Mouse (Mus musculus) embryonic facial prominence, embryonic 13.5 days (tissue): ENCODE measurements around the gene Tmub2. TPM values are rescaled to one million over a fixed set of nuclear protein-coding genes. Genes with fewer than 3 reads are reported as not detected.

Experiments
- ATAC-seq: fragments of 200-750 bp; cut with Nextera tagmentation; 2 replicates; pipeline ENCODE4 v1.8.0; 2017; ENCODE audit warnings: low read depth; ENCODE audit not compliant: insufficient number of reproducible peaks, insufficient read depth, low FRiP score, low TSS enrichment
- H3K27ac ChIP-seq: fragments of 300-500 bp; sonication (generic); 2 replicates; pipeline ENCODE4 v1.5.1; 2015; ENCODE audit warnings: moderate library complexity, mild to moderate bottlenecking, inconsistent platforms
- H3K27me3 ChIP-seq: fragments of 300-500 bp; sonication (generic); 2 replicates; pipeline ENCODE4 v1.6.1; 2015; ENCODE audit warnings: mild to moderate bottlenecking, inconsistent platforms
- H3K36me3 ChIP-seq: fragments of 300-500 bp; sonication (generic); 2 replicates; pipeline ENCODE4 v1.6.1; 2015; ENCODE audit warnings: mild to moderate bottlenecking, inconsistent platforms
- H3K4me1 ChIP-seq: fragments of 300-500 bp; sonication (generic); 2 replicates; pipeline ENCODE4 v1.6.1; 2015; ENCODE audit warnings: inconsistent platforms
- H3K4me2 ChIP-seq: fragments of 300-500 bp; sonication (generic); 2 replicates; pipeline ENCODE4 v1.6.1; 2015; ENCODE audit warnings: moderate library complexity, mild to moderate bottlenecking, inconsistent platforms
- H3K4me3 ChIP-seq: fragments of 300-500 bp; sonication (generic); 2 replicates; pipeline ENCODE4 v1.5.1; 2015; ENCODE audit warnings: mild to moderate bottlenecking, inconsistent platforms
- H3K9ac ChIP-seq: fragments of 300-500 bp; sonication (generic); 2 replicates; pipeline ENCODE4 v1.6.1; 2015; ENCODE audit warnings: mild to moderate bottlenecking, inconsistent platforms
- H3K9me3 ChIP-seq: fragments of 300-500 bp; sonication (generic); 2 replicates; pipeline ENCODE4 v1.6.1; 2016; ENCODE audit warnings: inconsistent platforms
- WGBS: fragments of 180-500 bp; shearing (Covaris S2); methylation state at CpG from one replicate; pipeline ENCODE4 v1.1.7; 2015; ENCODE audit warnings: mixed read lengths; 5-methylcytosine and 5-hydroxymethylcytosine counted together
- polyA plus RNA-seq: library from polyadenylated mRNA; unstranded; fragments of >200 nt; fragmentation: Nextera tagmentation; extraction: Ambion mirVana; gene quantifications from 2 replicates; pipeline ENCODE4 v1.2.1, GENCODE M21; 2015

Gene Tmub2
- polyA plus RNA-seq, 1 experiment from 2014 or later, result 51.8 TPM

GRCm38 (mm10) chr11:102295598-102296471, 11.1 kb downstream of the Tmub2 start:
- H3K4me3 ChIP-seq, result peak overlapping the region; percentile 85
- ATAC-seq, result peak; percentile 1; the same call in 1 of the 2 replicates
- H3K9me3 ChIP-seq, result no peaks in the 10 kb centered on the region

GRCm38 (mm10) chr11:102296491-102297472, 12.1 kb downstream of the Tmub2 start, which contains the start of gene Atxn7l3:
Atxn7l3 (minus strand) TSS chr11:102296631.
- peak; percentile 93 for ATAC-seq
- Histone ChIP-seq H3K9ac (peak within 1 kb of the TSS; percentile 95), H3K27me3 (no peaks in the 10 kb centered on the region), H3K4me3 (peak within 1 kb of the TSS; percentile 85), H3K36me3 (peaks cover 27% of the 10 kb centered on the region), H3K27ac (peak within 1 kb of the TSS; percentile 99), H3K9me3 (no peaks in the 10 kb centered on the region), H3K4me2 (peak within 1 kb of the TSS; percentile 88), H3K4me1 (peaks cover 23% of the 10 kb centered on the region)
- WGBS, result 0% methylated on average over 60 of the region's 125 CpGs

More at GRCm38 (mm10) chr11:102295598-102296471, 11.1 kb downstream of the Tmub2 start:
- H3K27me3 ChIP-seq, result no peaks in the 10 kb centered on the region
- 1% methylated on average over 47 of the region's 73 CpGs for WGBS
- H3K27ac ChIP-seq, result peak overlapping the region; percentile 99
- H3K4me1 ChIP-seq, result peaks cover 26% of the 10 kb centered on the region
- H3K4me2 ChIP-seq, result peak overlapping the region; percentile 88
- H3K36me3 ChIP-seq, result peaks cover 36% of the 10 kb centered on the region
- peak overlapping the region; percentile 95 for H3K9ac ChIP-seq

GRCm38 (mm10) chr11:102297577-102298556, 13.1 kb downstream of the Tmub2 start:
- H3K9ac ChIP-seq, result peak overlapping the region; percentile 95
- H3K9me3 ChIP-seq, result no peaks in the 10 kb centered on the region
- H3K36me3 ChIP-seq, result peaks cover 16% of the 10 kb centered on the region
- WGBS, result 27% methylated on average over 27 of the region's 27 CpGs
- ATAC-seq, result peak; percentile 15; the same call in 1 of the 2 replicates
- H3K4me2 ChIP-seq, result peak overlapping the region; percentile 88
- H3K27ac ChIP-seq, result peak overlapping the region; percentile 99
- peaks cover 23% of the 10 kb centered on the region for H3K4me1 ChIP-seq
- H3K4me3 ChIP-seq, result peak overlapping the region; percentile 85
- H3K27me3 ChIP-seq, result no peaks in the 10 kb centered on the region

- WGBS, result 11% methylated on average over 1 of the region's 1 CpGs
- H3K4me1 ChIP-seq, result peaks cover 13% of the 10 kb centered on the region
- H3K36me3 ChIP-seq, result no peaks in the 10 kb centered on the region
- H3K27me3 ChIP-seq, result no peaks in the 10 kb centered on the region
- H3K4me2 ChIP-seq, result no peak overlapping the region
- H3K27ac ChIP-seq, result no peak overlapping the region
- H3K9ac ChIP-seq, result no peak overlapping the region
- no peak overlapping the region for H3K4me3 ChIP-seq
- H3K9me3 ChIP-seq, result no peaks in the 10 kb centered on the region
- ATAC-seq, result no peak
These were observed 15.1 kb downstream of the Tmub2 start for GRCm38 (mm10) chr11:102299839-102300238.

- peaks cover 25% of the 10 kb centered on the region for H3K36me3 ChIP-seq
- no peak overlapping the region for H3K4me3 ChIP-seq
- no peak overlapping the region for H3K4me2 ChIP-seq
- no peaks in the 10 kb centered on the region for H3K9me3 ChIP-seq
- H3K9ac ChIP-seq, result no peak overlapping the region
- no peak for ATAC-seq
- 46% methylated on average over 2 of the region's 2 CpGs for WGBS
- no peak overlapping the region for H3K27ac ChIP-seq
- no peaks in the 10 kb centered on the region for H3K27me3 ChIP-seq
- H3K4me1 ChIP-seq, result peaks cover 6% of the 10 kb centered on the region
These were observed 19.4 kb downstream of the Tmub2 start for GRCm38 (mm10) chr11:102304141-102304540.

- Histone ChIP-seq H3K27ac (no peak overlapping the region), H3K9ac (no peak overlapping the region), H3K4me3 (no peak overlapping the region), H3K36me3 (peaks cover 35% of the 10 kb centered on the region), H3K4me1 (peaks cover 18% of the 10 kb centered on the region), H3K27me3 (no peaks in the 10 kb centered on the region), H3K9me3 (no peaks in the 10 kb centered on the region), H3K4me2 (no peak overlapping the region)
- 49% methylated on average over 3 of the region's 3 CpGs for WGBS
- ATAC-seq, result no peak
These were observed 20.6 kb downstream of the Tmub2 start for GRCm38 (mm10) chr11:102305359-102305758.

- Histone ChIP-seq H3K4me2 (no peak overlapping the region), H3K4me3 (no peak overlapping the region), H3K27ac (no peak overlapping the region), H3K36me3 (peaks cover 63% of the 10 kb centered on the region), H3K4me1 (peaks cover 31% of the 10 kb centered on the region), H3K9ac (no peak overlapping the region), H3K27me3 (no peaks in the 10 kb centered on the region), H3K9me3 (no peaks in the 10 kb centered on the region)
- no peak for ATAC-seq
- 86% methylated on average over 9 of the region's 9 CpGs for WGBS
These were observed 23.4 kb downstream of the Tmub2 start for GRCm38 (mm10) chr11:102308104-102308503.

GRCm38 (mm10) chr11:102308979-102309378, 24.2 kb downstream of the Tmub2 start:
- peak; percentile 86 for ATAC-seq
- Histone ChIP-seq H3K9me3 (no peaks in the 10 kb centered on the region), H3K4me3 (peak overlapping the region; percentile 43), H3K27ac (peak overlapping the region; percentile 81), H3K4me2 (peak overlapping the region; percentile 63), H3K9ac (peak overlapping the region; percentile 63), H3K4me1 (peaks cover 31% of the 10 kb centered on the region), H3K36me3 (peaks cover 71% of the 10 kb centered on the region), H3K27me3 (no peaks in the 10 kb centered on the region)
- under 1% methylated on average over 27 of the region's 27 CpGs for WGBS

GRCm38 (mm10) chr11:102309821-102310617, 25.3 kb downstream of the Tmub2 start:
- Histone ChIP-seq H3K36me3 (peaks cover 82% of the 10 kb centered on the region), H3K9me3 (no peaks in the 10 kb centered on the region), H3K4me3 (peak overlapping the region; percentile 43), H3K4me2 (peak overlapping the region; percentile 63), H3K27me3 (no peaks in the 10 kb centered on the region), H3K9ac (peak overlapping the region; percentile 63; the same call in 1 of the 2 replicates), H3K27ac (peak overlapping the region; percentile 81), H3K4me1 (peaks cover 33% of the 10 kb centered on the region)
- 84% methylated on average over 22 of the region's 22 CpGs for WGBS
- no peak for ATAC-seq
